Mouse (Mus musculus) left cerebral cortex, adult 6 months (tissue): ENCODE data around the gene Lce3d. TPM values are rescaled to one million over a fixed set of nuclear protein-coding genes. Genes with fewer than 3 reads are reported as not detected.

ENCODE experiments used
- long read RNA-seq, 2 experiments: library from polyadenylated mRNA; unstranded; transcript quantifications; one replicate each; pipeline ENCODE4 v2.0.0; 2019 to 2020
- polyA plus RNA-seq: library from polyadenylated mRNA; unstranded; fragments of <200 nt; fragmentation: Nextera tagmentation; gene quantifications from 2 replicates; pipeline ENCODE4 v1.2.3, GENCODE M21; 2021

The Lce3d gene
- not detected in 2 replicates for polyA plus RNA-seq
- long read RNA-seq, experiment 1, result 0 reads
- long read RNA-seq, experiment 2, result 0 reads

GRCm38 (mm10) chr3:92957090-92957489 lies at the start of gene Lce3d:
Gene Lce3d (plus strand): TSS chr3:92957390.

GRCm38 (mm10) chr3:92926130-92926529 lies 31.1 kb upstream of the Lce3d start, which contains the start of gene Lce3a:
Gene Lce3a (minus strand): TSS chr3:92926230.

GRCm38 (mm10) chr3:92932679-92933078 lies 24.5 kb upstream of the Lce3d start, which contains the start of gene Lce3b:
Gene Lce3b (plus strand): TSS chr3:92932979.

GRCm38 (mm10) chr3:92944186-92944585 lies 13.0 kb upstream of the Lce3d start, which contains the start of gene Lce3c:
Gene Lce3c (plus strand): TSS chr3:92944486.

GRCm38 (mm10) chr3:92966761-92967160 lies 9.6 kb downstream of the Lce3d start, which contains the start of gene Lce3e:
Gene Lce3e (plus strand): TSS chr3:92967061.

GRCm38 (mm10) chr3:92991926-92992325 lies 34.7 kb downstream of the Lce3d start, which contains the start of gene Lce3f:
Gene Lce3f (plus strand): TSS chr3:92992226.

Other genes with a start within 250 kb of the Lce3d start
- gene Lce1e, start 248.3 kb upstream of the Lce3d start, polyA plus RNA-seq, result not detected in 2 replicates
- not detected in 2 replicates for gene Lce1f, start 237.0 kb upstream of the Lce3d start, polyA plus RNA-seq
- not detected in 2 replicates for gene Gm38119, start 218.3 kb upstream of the Lce3d start, polyA plus RNA-seq
- gene Lce1g, start 205.1 kb upstream of the Lce3d start, polyA plus RNA-seq, result not detected in 2 replicates
- not detected in 2 replicates for gene Lce1h, start 192.3 kb upstream of the Lce3d start, polyA plus RNA-seq
- gene Lce1i, start 178.5 kb upstream of the Lce3d start, polyA plus RNA-seq, result not detected in 2 replicates
- not detected in 2 replicates for gene Lce1j, start 166.9 kb upstream of the Lce3d start, polyA plus RNA-seq
- not detected in 2 replicates for gene Lce1k, start 149.5 kb upstream of the Lce3d start, polyA plus RNA-seq
- gene Kprp, start 130.1 kb upstream of the Lce3d start, polyA plus RNA-seq, result not detected in 2 replicates
- gene Lce1l, start 106.1 kb upstream of the Lce3d start, polyA plus RNA-seq, result not detected in 2 replicates
- gene 2310050C09Rik, start 87.2 kb upstream of the Lce3d start, polyA plus RNA-seq, result not detected in 2 replicates
- gene Lce3a, start 31.2 kb upstream of the Lce3d start, polyA plus RNA-seq, result not detected in 2 replicates
- not detected in 2 replicates for gene Lce3b, start 24.4 kb upstream of the Lce3d start, polyA plus RNA-seq
- not detected in 2 replicates for gene Lce3c, start 12.9 kb upstream of the Lce3d start, polyA plus RNA-seq
- not detected in 2 replicates for gene Lce3e, start 9.7 kb downstream of the Lce3d start, polyA plus RNA-seq
- not detected in 2 replicates for gene Lce3f, start 34.8 kb downstream of the Lce3d start, polyA plus RNA-seq
- gene Crct1, start 58.3 kb downstream of the Lce3d start, polyA plus RNA-seq, result not detected in 2 replicates
- not detected in 2 replicates for gene Lce1m, start 61.7 kb downstream of the Lce3d start, polyA plus RNA-seq
- not detected in 2 replicates for gene Gm4858, start 111.4 kb downstream of the Lce3d start, polyA plus RNA-seq
- gene Crnn, start 187.4 kb downstream of the Lce3d start, polyA plus RNA-seq, result not detected in 2 replicates
- not detected in 2 replicates for gene Flg2, start 239.9 kb downstream of the Lce3d start, polyA plus RNA-seq